Mouse (Mus musculus) kidney, postnatal 36 days (tissue): Measurements from ENCODE around the gene 5031439G07Rik.
"Not testable (repeated sequence)": the region's sequence is repeated elsewhere in the genome, so short reads cannot be mapped to it uniquely, and the experiment has no call there.

Experiments
- DNase-seq, 2 experiments: peaks; one replicate each; pipeline ENCODE4 v3.0.0; 2021 to 2022; ENCODE audit warnings: mixed read lengths in 2 of 2

5031439G07Rik gene

GRCm38 (mm10) chr15:84987874-84988825 is at the start of gene 5031439G07Rik:
Gene 5031439G07Rik, minus strand, starts transcription at chr15:84988551.
- DNase-seq = peak; percentile 97

GRCm38 (mm10) chr15:85037343-85037690 is 49.0 kb upstream of the 5031439G07Rik start:
- no peak for DNase-seq

GRCm38 (mm10) chr15:85036566-85037342 is 48.4 kb upstream of the 5031439G07Rik start:
- peak; percentile 97 to 99 for DNase-seq

- peak; percentile 40 to 62 for DNase-seq
These were observed 45.6 kb upstream of the 5031439G07Rik start for GRCm38 (mm10) chr15:85033916-85034315.

GRCm38 (mm10) chr15:85031866-85032265 is 43.5 kb upstream of the 5031439G07Rik start:
- peak; percentile 39 to 66 for DNase-seq

- DNase-seq = not testable (repeated sequence)
These were observed 42.3 kb upstream of the 5031439G07Rik start for GRCm38 (mm10) chr15:85030643-85031042.

GRCm38 (mm10) chr15:85028648-85029047 is 40.3 kb upstream of the 5031439G07Rik start, which contains the start of gene Fam118a:
Gene Fam118a, plus strand, starts transcription at chr15:85028948.
- not testable (repeated sequence) for DNase-seq

GRCm38 (mm10) chr15:85027740-85028139 is 39.4 kb upstream of the 5031439G07Rik start:
- DNase-seq = no peak

- no peak for DNase-seq
These were observed 37.8 kb upstream of the 5031439G07Rik start for GRCm38 (mm10) chr15:85026197-85026596.

GRCm38 (mm10) chr15:85022211-85022610 is 33.9 kb upstream of the 5031439G07Rik start:
- DNase-seq = no peak

GRCm38 (mm10) chr15:85016951-85017664 is 28.8 kb upstream of the 5031439G07Rik start, which contains the start of gene Upk3a:
Gene Upk3a, plus strand, starts transcription at chr15:85017141.
- peak; percentile 58 to 74 for DNase-seq

- DNase-seq = no peak
These were observed 27.4 kb upstream of the 5031439G07Rik start for GRCm38 (mm10) chr15:85015771-85016170.

GRCm38 (mm10) chr15:85012662-85013054 is 24.3 kb upstream of the 5031439G07Rik start:
- peak; percentile 63 for DNase-seq

- DNase-seq = no peak
These were observed 23.7 kb upstream of the 5031439G07Rik start for GRCm38 (mm10) chr15:85011895-85012661.

- no peak for DNase-seq
These were observed 21.3 kb upstream of the 5031439G07Rik start for GRCm38 (mm10) chr15:85009666-85010065.

- peak; percentile 77 to 91 for DNase-seq
These were observed 12.9 kb upstream of the 5031439G07Rik start for GRCm38 (mm10) chr15:85000984-85001982.

GRCm38 (mm10) chr15:84999911-85000310 is 11.6 kb upstream of the 5031439G07Rik start:
- DNase-seq = no peak

- DNase-seq = no peak
These were observed 9.6 kb upstream of the 5031439G07Rik start for GRCm38 (mm10) chr15:84997768-84998454.

GRCm38 (mm10) chr15:84995967-84996366 is 7.6 kb upstream of the 5031439G07Rik start:
- peak; percentile 67 to 87 for DNase-seq

GRCm38 (mm10) chr15:84995041-84995440 is 6.7 kb upstream of the 5031439G07Rik start:
- no peak for DNase-seq
